Mouse (Mus musculus): ENCODE results near the gene Mrps6. TPM values are rescaled to one million over a fixed set of nuclear protein-coding genes. Genes with fewer than 3 reads are reported as not detected.
"Not testable (repeated sequence)": the region's sequence is repeated elsewhere in the genome, so short reads cannot be mapped to it uniquely, and the experiment has no call there.

Gene Mrps6
- polyA plus RNA-seq, 1 experiment from 2014 or later: 183 TPM

DNA sequence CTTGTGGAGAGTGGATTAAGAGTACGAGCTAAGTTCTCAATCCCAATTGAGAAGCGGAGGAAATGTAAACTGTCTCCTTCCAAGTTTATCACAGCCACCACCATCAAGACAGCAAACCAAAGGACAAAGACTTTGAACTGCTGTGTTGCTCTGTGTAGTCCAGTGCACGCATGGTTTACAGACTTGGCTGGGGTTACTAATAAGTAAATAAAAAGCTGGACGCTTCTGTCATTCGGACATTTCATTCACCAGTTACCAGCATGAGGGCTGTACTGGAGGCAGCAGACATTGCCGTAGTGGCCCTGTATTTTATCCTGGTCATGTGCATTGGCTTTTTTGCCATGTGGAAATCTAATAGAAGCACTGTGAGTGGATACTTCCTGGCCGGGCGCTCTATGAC is 18.7 kb downstream of the Mrps6 start:
- Histone ChIP-seq H3K9me3 (no peaks in the 10 kb centered on the region), H3K27ac (replicated peaks) (no peak overlapping the region), H3K4me1 (replicated peaks) (no peaks in the 10 kb centered on the region), H3K9ac (no peak overlapping the region), H3K36me3 (peaks cover 17% of the 10 kb centered on the region), H3K4me3 (no peak overlapping the region), H3K27me3 (no peaks in the 10 kb centered on the region), H3K4me2 (no peak overlapping the region)
- ATAC-seq (ENCODE audit: low FRiP score, low read depth): no peak
- WGBS: 94% methylated on average over 8 of the region's 8 CpGs

DNA sequence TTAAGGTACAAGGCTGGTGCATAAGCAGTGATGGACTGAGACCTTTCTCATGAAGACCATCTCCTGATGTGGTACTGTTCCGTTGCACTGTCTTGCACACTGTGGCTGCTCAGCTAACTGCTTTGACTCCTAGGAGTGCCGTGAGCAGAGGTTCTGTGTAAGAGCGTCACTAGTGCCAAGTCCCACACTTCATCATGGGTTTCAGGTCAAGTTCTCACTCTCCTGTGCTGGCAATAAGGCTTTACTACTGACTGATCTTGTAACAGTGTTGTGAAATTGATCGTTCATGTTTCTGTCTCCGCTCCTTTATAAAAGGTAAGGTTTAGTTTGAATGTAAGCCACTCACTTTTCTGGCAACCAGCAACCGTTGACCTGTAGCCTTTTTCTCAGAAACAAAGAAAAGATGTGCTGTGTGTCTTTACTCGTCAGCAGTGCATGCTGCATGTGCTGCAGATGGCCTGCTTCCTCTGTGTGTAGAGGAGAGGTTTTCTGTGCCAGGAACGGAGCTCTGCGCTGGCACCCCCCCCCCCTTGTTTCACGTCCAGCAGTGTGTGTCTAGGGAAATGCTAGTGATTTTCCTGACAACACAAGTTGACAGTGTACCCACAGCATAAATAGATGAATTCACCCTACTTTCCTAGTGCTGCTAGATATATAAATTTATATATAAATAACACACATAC is 25.8 kb downstream of the Mrps6 start:
- no peak overlapping the region for H3K27ac ChIP-seq (replicated peaks)
- no peak overlapping the region for H3K4me2 ChIP-seq
- peaks cover 6% of the 10 kb centered on the region; the same call in 1 of the 2 replicates for H3K4me1 ChIP-seq (replicated peaks)
- no peak overlapping the region for H3K4me3 ChIP-seq
- no peaks in the 10 kb centered on the region for H3K27me3 ChIP-seq
- H3K36me3 ChIP-seq: 0 out of 2 replicates have a peak, but pooled peaks cover 7% of the 10 kb centered on the region
- ATAC-seq (ENCODE audit: low FRiP score, low read depth): no peak
- no peaks in the 10 kb centered on the region for H3K9me3 ChIP-seq
- no peak overlapping the region for H3K9ac ChIP-seq
- 69% methylated on average over 10 of the region's 10 CpGs for WGBS

DNA sequence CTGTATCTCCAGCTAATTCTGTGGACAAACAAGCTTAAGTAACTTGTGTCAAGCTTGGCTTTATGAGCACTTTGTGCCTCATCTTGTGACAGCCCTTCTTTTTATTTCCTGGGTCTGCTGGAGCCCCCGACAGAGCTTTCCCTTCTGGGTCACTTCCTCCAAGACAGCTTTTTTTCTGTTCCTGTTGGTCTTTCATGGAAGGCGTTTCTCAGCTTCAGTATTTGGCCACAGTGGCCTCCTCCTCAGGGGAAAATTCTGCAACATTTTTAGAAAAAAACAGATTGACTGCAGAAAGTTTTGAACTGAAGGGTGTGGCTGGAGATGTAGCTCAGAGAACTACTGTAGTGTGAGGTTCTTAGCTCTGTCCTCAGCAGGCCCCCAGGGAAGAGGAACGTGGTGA is 31.2 kb downstream of the Mrps6 start:
- no peak overlapping the region for H3K27ac ChIP-seq (replicated peaks)
- H3K4me3 ChIP-seq: no peak overlapping the region
- H3K9me3 ChIP-seq: no peaks in the 10 kb centered on the region
- ATAC-seq (ENCODE audit: low FRiP score, low read depth): no peak
- 60% methylated on average over 3 of the region's 3 CpGs for WGBS
- H3K27me3 ChIP-seq: no peaks in the 10 kb centered on the region
- no peaks in the 10 kb centered on the region for H3K36me3 ChIP-seq
- no peak overlapping the region for H3K4me2 ChIP-seq
- no peaks in the 10 kb centered on the region; the same call in 1 of the 2 replicates for H3K4me1 ChIP-seq (replicated peaks)
- H3K9ac ChIP-seq: no peak overlapping the region

DNA sequence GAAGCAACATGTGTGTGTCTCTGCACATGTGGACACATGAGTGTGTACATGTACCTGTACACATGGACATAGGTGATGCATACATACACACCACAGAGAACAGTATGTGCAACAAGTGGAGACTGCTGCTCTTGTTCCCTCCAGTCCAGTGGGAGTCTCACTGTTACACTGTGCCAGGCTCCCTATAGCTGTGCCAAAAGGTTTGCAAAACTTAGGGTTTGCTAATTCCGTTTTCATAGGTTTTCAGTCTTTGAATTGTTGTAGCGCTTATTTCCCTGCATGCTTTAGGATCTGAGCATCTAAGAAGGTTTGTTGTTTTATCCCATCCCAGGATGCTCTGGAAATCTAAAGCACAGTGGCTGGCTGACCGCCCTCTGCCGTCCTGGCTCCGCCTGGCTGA is 33.8 kb downstream of the Mrps6 start:
- Histone ChIP-seq H3K27me3 (no peaks in the 10 kb centered on the region), H3K27ac (replicated peaks) (no peak overlapping the region), H3K4me2 (no peak overlapping the region), H3K9ac (no peak overlapping the region), H3K4me3 (no peak overlapping the region), H3K4me1 (replicated peaks) (no peaks in the 10 kb centered on the region; the same call in 1 of the 2 replicates), H3K9me3 (no peaks in the 10 kb centered on the region), H3K36me3 (no peaks in the 10 kb centered on the region)
- ATAC-seq (ENCODE audit: low FRiP score, low read depth): no peak
- WGBS: 71% methylated on average over 5 of the region's 5 CpGs

DNA sequence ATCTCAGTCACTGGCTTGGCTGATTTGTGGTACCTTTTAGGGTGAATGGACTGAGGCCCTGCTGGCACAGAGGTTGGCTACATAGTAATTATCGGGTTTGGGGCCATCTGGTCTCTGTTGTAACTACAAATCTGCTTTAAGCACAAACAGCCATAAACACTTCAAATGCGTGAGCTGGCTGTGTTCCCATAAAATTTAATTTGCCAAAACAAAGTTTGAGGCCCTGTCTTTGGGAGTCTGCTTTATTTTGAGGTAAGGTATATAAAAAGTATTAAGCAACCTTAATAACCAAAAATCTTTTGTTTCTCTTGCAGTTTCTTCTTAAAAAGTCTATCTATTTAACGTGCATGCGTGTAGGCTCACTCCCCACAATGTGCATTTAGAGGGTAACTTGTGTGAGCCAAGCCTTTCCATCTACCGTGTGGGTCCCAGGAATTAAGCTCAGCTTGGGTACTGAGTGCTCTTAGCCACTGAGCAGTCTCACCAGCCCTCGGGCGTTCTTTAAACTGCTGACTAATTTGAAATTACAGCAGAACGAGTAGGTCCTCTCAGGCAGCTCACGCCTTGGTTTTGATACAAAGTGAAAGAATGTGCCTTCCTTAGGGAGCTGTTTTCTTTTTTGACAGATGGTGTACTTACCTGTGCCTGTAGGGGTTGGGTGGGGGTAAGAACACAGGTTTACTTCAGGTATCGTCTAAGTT is 40.4 kb downstream of the Mrps6 start:
- H3K36me3 ChIP-seq: no peaks in the 10 kb centered on the region
- no peak overlapping the region for H3K4me3 ChIP-seq
- no peak for ATAC-seq (ENCODE audit: low FRiP score, low read depth)
- no peak overlapping the region for H3K4me2 ChIP-seq
- WGBS: 74% methylated on average over 10 of the region's 10 CpGs
- H3K9ac ChIP-seq: no peak overlapping the region
- no peaks in the 10 kb centered on the region for H3K9me3 ChIP-seq
- H3K4me1 ChIP-seq (replicated peaks): peaks cover 22% of the 10 kb centered on the region
- no peaks in the 10 kb centered on the region for H3K27me3 ChIP-seq
- H3K27ac ChIP-seq (replicated peaks): no peak overlapping the region

DNA sequence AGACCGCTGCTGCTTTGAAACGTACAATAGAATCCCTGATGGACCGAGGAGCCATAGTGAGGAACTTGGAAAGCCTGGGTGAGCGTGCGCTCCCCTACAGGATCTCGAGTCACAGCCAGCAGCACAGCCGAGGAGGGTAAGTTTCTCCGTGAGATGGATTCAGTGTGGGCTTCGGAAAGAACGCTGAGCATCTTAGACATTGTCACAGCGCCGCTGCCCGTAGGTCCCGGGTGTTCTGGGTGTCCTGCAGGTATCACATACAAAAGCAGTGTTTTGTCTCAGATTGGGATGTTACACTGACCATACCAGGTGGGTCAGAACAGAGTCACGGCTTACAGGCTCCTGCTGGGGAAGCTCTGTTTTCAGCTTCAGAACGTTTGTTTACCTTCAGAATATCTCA is 41.5 kb downstream of the Mrps6 start:
- Histone ChIP-seq H3K9me3 (no peaks in the 10 kb centered on the region), H3K4me1 (replicated peaks) (peaks cover 28% of the 10 kb centered on the region), H3K27ac (replicated peaks) (peak overlapping the region; percentile 54; the same call in 1 of the 2 replicates), H3K4me3 (no peak overlapping the region), H3K4me2 (no peak overlapping the region), H3K27me3 (no peaks in the 10 kb centered on the region), H3K9ac (no peak overlapping the region), H3K36me3 (no peaks in the 10 kb centered on the region)
- no peak for ATAC-seq (ENCODE audit: low FRiP score, low read depth)
- 90% methylated on average over 16 of the region's 16 CpGs for WGBS

DNA sequence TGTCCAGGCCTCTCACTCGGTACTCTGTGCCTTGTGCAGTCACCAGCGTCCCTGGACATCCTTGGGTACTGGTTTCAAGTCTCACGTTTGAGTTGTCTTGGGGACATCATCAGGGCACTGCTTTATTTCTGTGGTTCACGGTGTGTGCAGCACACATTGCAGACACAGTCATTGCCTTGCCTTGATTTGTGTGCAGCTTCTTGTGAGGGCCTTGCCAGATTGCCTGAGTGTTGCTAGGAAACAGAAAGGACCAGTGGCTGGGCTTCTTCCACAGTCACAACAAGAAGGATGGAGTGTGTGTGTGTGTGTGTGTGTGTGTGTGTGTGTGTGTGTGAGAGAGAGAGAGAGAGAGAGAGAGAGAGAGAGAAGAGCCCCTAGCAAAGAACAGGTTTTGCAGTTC is 42.0 kb downstream of the Mrps6 start:
- 53% methylated on average over 4 of the region's 4 CpGs for WGBS
- H3K9me3 ChIP-seq: no peaks in the 10 kb centered on the region
- peak overlapping the region; percentile 54; the same call in 1 of the 2 replicates for H3K27ac ChIP-seq (replicated peaks)

DNA sequence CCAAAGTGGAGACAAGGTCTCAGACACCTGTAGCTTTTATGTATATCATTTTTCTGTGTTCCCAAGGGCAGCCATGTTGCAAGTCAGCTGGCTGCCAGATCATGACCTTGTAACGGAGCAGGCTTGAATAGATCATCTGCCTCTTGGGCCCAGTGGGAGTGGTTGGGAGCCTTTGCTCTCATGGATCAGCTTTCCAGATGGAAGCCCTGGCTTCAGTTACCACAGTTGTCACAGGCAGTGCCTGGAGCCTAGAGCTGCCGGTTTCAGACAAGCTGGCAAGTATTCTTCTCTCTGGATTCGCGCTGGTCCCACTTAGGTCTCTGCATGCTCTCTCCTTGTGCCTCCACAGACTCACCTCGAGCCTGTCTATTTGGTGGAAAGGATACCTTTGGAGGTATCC is 44.0 kb downstream of the Mrps6 start:
- H3K4me2 ChIP-seq: no peak overlapping the region
- H3K9ac ChIP-seq: no peak overlapping the region
- no peak overlapping the region for H3K4me3 ChIP-seq
- no peaks in the 10 kb centered on the region for H3K27me3 ChIP-seq
- peaks cover 28% of the 10 kb centered on the region for H3K4me1 ChIP-seq (replicated peaks)
- 69% methylated on average over 5 of the region's 5 CpGs for WGBS
- H3K9me3 ChIP-seq: no peaks in the 10 kb centered on the region
- ATAC-seq (ENCODE audit: low FRiP score, low read depth): no peak
- H3K27ac ChIP-seq (replicated peaks): no peak overlapping the region
- H3K36me3 ChIP-seq: no peaks in the 10 kb centered on the region

More for the DNA sequence above, 42.0 kb downstream of the Mrps6 start:
- Histone ChIP-seq H3K36me3 (no peaks in the 10 kb centered on the region), H3K27me3 (no peaks in the 10 kb centered on the region), H3K9ac (no peak overlapping the region), H3K4me2 (no peak overlapping the region), H3K4me3 (no peak overlapping the region), H3K4me1 (replicated peaks) (peaks cover 28% of the 10 kb centered on the region)
- ATAC-seq (ENCODE audit: low FRiP score, low read depth): peak; percentile 52

DNA sequence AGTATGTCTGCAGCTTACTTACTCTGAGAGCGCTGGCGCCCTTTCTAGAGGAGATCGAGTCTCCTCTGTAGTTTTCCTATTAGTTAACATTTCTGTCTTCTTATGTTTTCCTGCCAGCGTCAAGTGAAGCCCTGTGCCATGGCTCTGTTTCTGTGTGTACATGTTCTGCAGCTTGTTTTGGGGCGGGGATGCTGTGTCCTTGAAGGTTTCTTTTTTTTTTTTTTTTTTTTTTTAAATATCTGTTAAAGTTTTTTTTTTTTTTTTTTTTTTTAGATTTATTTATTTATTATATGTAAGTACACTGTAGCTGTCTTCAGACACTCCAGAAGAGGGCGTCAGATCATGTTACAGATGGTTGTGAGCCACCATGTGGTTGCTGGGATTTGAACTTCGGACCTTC is 44.9 kb downstream of the Mrps6 start:
- 89% methylated on average over 7 of the region's 7 CpGs for WGBS
- H3K4me3 ChIP-seq; H3K36me3 ChIP-seq; H3K4me2 ChIP-seq; H3K27me3 ChIP-seq; ATAC-seq (ENCODE audit: low FRiP score, low read depth); H3K9me3 ChIP-seq; H3K9ac ChIP-seq; H3K27ac ChIP-seq (replicated peaks): not testable (repeated sequence)
- H3K4me1 ChIP-seq (replicated peaks): peaks cover 28% of the 10 kb centered on the region

DNA sequence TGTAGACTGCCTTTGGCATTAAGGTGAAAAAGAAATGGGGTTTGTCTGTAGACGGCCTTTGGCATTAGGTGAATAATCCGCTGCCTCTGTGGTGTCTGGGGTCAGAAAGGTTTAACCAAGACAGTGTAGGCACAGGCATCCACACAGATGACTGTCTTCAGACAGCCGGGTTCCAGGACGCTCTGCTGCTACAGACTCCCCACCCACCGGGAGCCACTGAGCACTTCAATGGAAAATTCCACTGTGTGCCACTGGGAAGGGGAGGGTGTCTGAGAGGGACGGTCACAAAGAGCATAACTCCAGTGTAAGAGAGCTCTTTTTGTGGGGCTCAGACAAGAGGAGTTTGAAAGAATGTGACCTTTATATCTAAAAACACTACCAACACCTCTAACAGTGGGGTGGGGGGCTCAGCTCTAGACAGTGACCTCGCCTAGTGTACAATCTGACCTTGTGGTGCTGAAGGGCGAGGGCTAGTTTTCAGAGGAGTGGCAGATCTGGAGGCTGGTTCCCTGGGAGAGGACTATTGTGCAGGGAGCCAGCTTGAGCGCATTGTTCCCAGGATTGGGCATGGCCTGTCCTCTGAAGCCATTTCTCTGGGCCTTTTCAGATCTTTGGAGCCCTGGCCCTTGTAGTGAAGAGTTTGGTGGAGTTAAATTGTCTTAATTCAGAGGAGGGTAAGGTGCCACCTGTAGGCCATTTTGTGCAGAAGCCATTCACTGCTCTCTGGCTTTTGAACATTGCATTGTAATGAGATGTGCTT is 45.7 kb downstream of the Mrps6 start:
- WGBS: 23% methylated on average over 9 of the region's 9 CpGs
- H3K9me3 ChIP-seq: no peaks in the 10 kb centered on the region
- H3K27ac ChIP-seq (replicated peaks): peak overlapping the region; percentile 39
- no peak overlapping the region for H3K4me2 ChIP-seq
- no peaks in the 10 kb centered on the region for H3K27me3 ChIP-seq
- no peak overlapping the region for H3K4me3 ChIP-seq
- no peak for ATAC-seq (ENCODE audit: low FRiP score, low read depth)
- H3K36me3 ChIP-seq: no peaks in the 10 kb centered on the region
- peaks cover 25% of the 10 kb centered on the region; the same call in 1 of the 2 replicates for H3K4me1 ChIP-seq (replicated peaks)
- no peak overlapping the region for H3K9ac ChIP-seq

DNA sequence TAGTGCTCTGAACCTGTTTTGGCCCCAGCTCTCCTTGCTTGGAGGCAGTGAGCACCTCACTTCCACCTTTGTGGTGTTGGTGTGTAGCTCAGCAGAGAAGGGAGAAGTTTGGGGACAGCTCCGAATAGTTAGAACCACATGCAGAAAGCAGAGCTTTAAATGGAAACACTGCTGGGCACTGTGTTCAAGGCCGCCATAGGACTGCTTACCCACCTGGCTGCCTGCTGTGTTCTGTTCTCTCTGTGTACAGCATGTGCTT is 46.2 kb downstream of the Mrps6 start:
- H3K9me3 ChIP-seq: no peaks in the 10 kb centered on the region
- no peak overlapping the region for H3K9ac ChIP-seq
- peak overlapping the region; percentile 39 for H3K27ac ChIP-seq (replicated peaks)
- no peak for ATAC-seq (ENCODE audit: low FRiP score, low read depth)
- H3K27me3 ChIP-seq: no peaks in the 10 kb centered on the region
- H3K4me3 ChIP-seq: no peak overlapping the region
- H3K4me1 ChIP-seq (replicated peaks): peaks cover 20% of the 10 kb centered on the region; the same call in 1 of the 2 replicates
- no peaks in the 10 kb centered on the region for H3K36me3 ChIP-seq
- no peak overlapping the region for H3K4me2 ChIP-seq
- 73% methylated on average over 2 of the region's 2 CpGs for WGBS

DNA sequence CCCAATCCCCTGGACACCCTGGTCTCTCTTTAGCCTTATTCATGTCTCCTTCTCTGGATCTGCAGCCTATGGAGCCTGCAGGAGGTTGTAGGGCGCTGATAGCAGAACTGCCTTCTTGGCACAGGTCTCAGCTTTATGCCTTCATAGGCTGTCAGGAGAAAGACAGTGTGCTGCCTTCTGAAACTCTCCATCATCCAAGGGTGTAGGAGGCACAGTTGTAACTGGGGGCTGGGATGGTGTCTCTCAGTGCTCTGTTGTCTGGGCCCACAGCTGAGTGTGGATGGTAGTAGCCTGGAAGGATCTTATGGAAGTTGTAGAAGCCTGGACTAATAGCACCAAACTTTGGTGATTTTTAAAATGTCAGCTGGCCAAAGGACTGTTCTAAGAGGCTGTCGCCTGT is 46.9 kb downstream of the Mrps6 start:
- H3K4me1 ChIP-seq (replicated peaks): peaks cover 15% of the 10 kb centered on the region; the same call in 1 of the 2 replicates
- H3K4me3 ChIP-seq: no peak overlapping the region
- H3K36me3 ChIP-seq: no peaks in the 10 kb centered on the region
- ATAC-seq (ENCODE audit: low FRiP score, low read depth): no peak
- H3K4me2 ChIP-seq: no peak overlapping the region
- H3K27me3 ChIP-seq: no peaks in the 10 kb centered on the region
- H3K27ac ChIP-seq (replicated peaks): no peak overlapping the region
- no peaks in the 10 kb centered on the region for H3K9me3 ChIP-seq
- no peak overlapping the region for H3K9ac ChIP-seq
- 98% methylated on average over 2 of the region's 2 CpGs for WGBS
